Mouse (Mus musculus) E14TG2a.4 (cell line): ENCODE data around the gene Ak2.

ENCODE experiments used
- CTCF ChIP-seq: conservative IDR thresholded peaks from 2 replicates; pipeline ENCODE4 v1.5.1; 2014; ENCODE audit warnings: low read length
- NANOG ChIP-seq: IDR thresholded peaks from 2 replicates; pipeline ENCODE4 v1.6.1; 2014; ENCODE audit warnings: borderline replicate concordance, low read length, mixed read lengths
- POU5F1 ChIP-seq: IDR thresholded peaks from 2 replicates; pipeline ENCODE4 v1.6.1; 2014; ENCODE audit warnings: low read length, borderline replicate concordance

DNA sequence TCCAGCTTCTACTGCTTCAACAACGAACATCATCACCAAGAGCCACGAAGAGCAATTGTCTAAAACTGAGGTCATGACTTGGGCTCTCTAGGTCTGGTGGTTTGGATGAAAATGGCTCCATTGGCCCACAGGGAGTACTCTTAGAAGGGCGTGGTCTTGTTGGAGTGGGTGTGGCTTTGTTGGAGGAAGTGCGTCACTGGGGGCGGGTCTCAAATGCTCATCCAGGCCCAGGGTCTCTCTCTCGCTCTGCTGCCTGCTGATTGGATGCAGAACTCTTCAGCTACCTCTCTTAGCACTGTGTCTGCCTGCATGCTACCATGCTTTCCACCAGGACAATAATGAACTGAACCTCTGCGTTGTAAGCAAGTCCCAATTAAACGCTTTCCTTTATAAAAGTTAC, 17.1 kb upstream of the Ak2 start:
- TF ChIP-seq CTCF (no peak), NANOG (no peak), POU5F1 (no peak)
